Mouse (Mus musculus) heart, postnatal 4 days (tissue): ENCODE measurements around the gene Spred3. TPM values are rescaled to one million over a fixed set of nuclear protein-coding genes. Genes with fewer than 3 reads are reported as not detected.
A peak's percentile ranks its signal among the peaks of the same experiment; 100 is the strongest.
"Not testable (repeated sequence)": the region's sequence is repeated elsewhere in the genome, so short reads cannot be mapped to it uniquely, and the experiment has no call there.

ENCODE experiments used
- DNase-seq: peaks from one replicate; pipeline ENCODE4 v3.0.0; 2021
- total RNA-seq, 2 experiments: library from RNA; stranded (reverse); gene quantifications; 2 replicates each; pipeline ENCODE4 v1.2.3; 2021

Spred3 gene
- 1 to 10 TPM; 2.2 to 2.5 TPM for total RNA-seq

- peak; percentile 82 for DNase-seq
These were observed at the start of gene Spred3, which contains the start of gene Ggn for GRCm38 (mm10) chr7:29170066-29170754. Spred3 (minus strand) TSS chr7:29170411. Ggn (plus strand) TSS chr7:29170210.

GRCm38 (mm10) chr7:29214846-29215245 lies 44.6 kb upstream of the Spred3 start:
- no peak for DNase-seq

- DNase-seq = no peak
These were observed 44.0 kb upstream of the Spred3 start for GRCm38 (mm10) chr7:29214236-29214635.

- DNase-seq = no peak
These were observed 43.5 kb upstream of the Spred3 start, which contains the start of gene Catsperg1 for GRCm38 (mm10) chr7:29213675-29214082. Catsperg1 (minus strand) TSS chr7:29214035.

GRCm38 (mm10) chr7:29212775-29213560 lies 42.8 kb upstream of the Spred3 start:
- not testable (repeated sequence) for DNase-seq

GRCm38 (mm10) chr7:29212199-29212765 lies 42.1 kb upstream of the Spred3 start:
- DNase-seq = peak; percentile 16

GRCm38 (mm10) chr7:29211415-29212198 lies 41.4 kb upstream of the Spred3 start:
- DNase-seq = peak; percentile 86

- DNase-seq = peak; percentile 55
These were observed 40.8 kb upstream of the Spred3 start for GRCm38 (mm10) chr7:29211013-29211412.

- no peak for DNase-seq
These were observed 32.4 kb upstream of the Spred3 start for GRCm38 (mm10) chr7:29202577-29202976.

GRCm38 (mm10) chr7:29194230-29194629 lies 24.0 kb upstream of the Spred3 start:
- DNase-seq = not testable (repeated sequence)

- not testable (repeated sequence) for DNase-seq
These were observed 11.1 kb upstream of the Spred3 start for GRCm38 (mm10) chr7:29181323-29181722.

- DNase-seq = no peak
These were observed 10.6 kb upstream of the Spred3 start for GRCm38 (mm10) chr7:29180854-29181236.

- DNase-seq = peak; percentile 97
These were observed 10.1 kb upstream of the Spred3 start, which contains the start of gene Psmd8 for GRCm38 (mm10) chr7:29180077-29180853. Psmd8 (minus strand) TSS chr7:29180701.

GRCm38 (mm10) chr7:29179323-29179722 lies 9.1 kb upstream of the Spred3 start:
- DNase-seq = no peak

- no peak for DNase-seq
These were observed 7.9 kb upstream of the Spred3 start for GRCm38 (mm10) chr7:29178106-29178505.

- DNase-seq = no peak
These were observed 2.3 kb upstream of the Spred3 start for GRCm38 (mm10) chr7:29172390-29173016.

- DNase-seq = peak; percentile 23
These were observed 1.4 kb upstream of the Spred3 start for GRCm38 (mm10) chr7:29171562-29172097.

GRCm38 (mm10) chr7:29170755-29171561 lies 747 bp upstream of the Spred3 start:
- DNase-seq = peak; percentile 35

GRCm38 (mm10) chr7:29169231-29170065 lies 763 bp downstream of the Spred3 start:
- DNase-seq = peak; percentile 81
